Mouse (Mus musculus) stomach, embryonic 15.5 days (tissue): ENCODE measurements around the gene Fkbp5. TPM values are rescaled to one million over a fixed set of nuclear protein-coding genes. Genes with fewer than 3 reads are reported as not detected.
A peak's percentile ranks its signal among the peaks of the same experiment; 100 is the strongest.
"Not testable (repeated sequence)": the region's sequence is repeated elsewhere in the genome, so short reads cannot be mapped to it uniquely, and the experiment has no call there.

Source experiments
- ATAC-seq: fragments of 200-750 bp; cut with Nextera tagmentation; 2 replicates; pipeline ENCODE4 v1.8.0; 2017; ENCODE audit warnings: low read depth, moderate number of reproducible peaks, moderate TSS enrichment; ENCODE audit not compliant: insufficient read depth, low FRiP score
- H3K27ac ChIP-seq: fragments of 300-500 bp; sonication (generic); 2 replicates; pipeline ENCODE4 v1.5.1; 2015; ENCODE audit warnings: mild to moderate bottlenecking, inconsistent platforms
- H3K27me3 ChIP-seq: fragments of 300-500 bp; sonication (generic); replicated peaks from 2 replicates; pipeline ENCODE4 v1.6.1; 2015; ENCODE audit warnings: inconsistent platforms
- H3K36me3 ChIP-seq: fragments of 300-500 bp; sonication (generic); 2 replicates; pipeline ENCODE4 v1.6.1; 2015; ENCODE audit warnings: inconsistent platforms
- H3K4me1 ChIP-seq: fragments of 300-500 bp; sonication (generic); 2 replicates; pipeline ENCODE4 v1.6.1; 2015; ENCODE audit warnings: inconsistent platforms
- H3K4me2 ChIP-seq: fragments of 300-500 bp; sonication (generic); 2 replicates; pipeline ENCODE4 v1.6.1; 2015; ENCODE audit warnings: mild to moderate bottlenecking, inconsistent platforms
- H3K4me3 ChIP-seq: fragments of 300-500 bp; sonication (generic); replicated peaks from 2 replicates; pipeline ENCODE4 v1.5.1; 2015; ENCODE audit warnings: inconsistent platforms
- H3K9ac ChIP-seq: fragments of 300-500 bp; sonication (generic); 2 replicates; pipeline ENCODE4 v1.6.1; 2015; ENCODE audit warnings: inconsistent platforms
- H3K9me3 ChIP-seq: fragments of 300-500 bp; sonication (generic); 2 replicates; pipeline ENCODE4 v1.6.1; 2016; ENCODE audit warnings: inconsistent platforms
- WGBS: fragments of 180-500 bp; shearing (Covaris S2); methylation state at CpG from one replicate; pipeline ENCODE4 v1.1.7; 2015; 5-methylcytosine and 5-hydroxymethylcytosine counted together
- polyA plus RNA-seq: library from polyadenylated mRNA; unstranded; fragments of >200 nt; fragmentation: Nextera tagmentation; extraction: Ambion mirVana; gene quantifications from 2 replicates; pipeline ENCODE4 v1.2.1, GENCODE M21; 2015

The Fkbp5 gene
- polyA plus RNA-seq, 1 experiment from 2014 or later: 24.1 TPM

GRCm38 (mm10) chr17:28408251-28408918, 108.9 kb downstream of the Fkbp5 start:
- Histone ChIP-seq H3K27ac (no peak overlapping the region), H3K4me3 (no peak overlapping the region)
- no peak for ATAC-seq

GRCm38 (mm10) chr17:28407418-28408250, 109.7 kb downstream of the Fkbp5 start:
- peaks cover 8% of the 10 kb centered on the region; the same call in 1 of the 2 replicates for H3K36me3 ChIP-seq
- WGBS: 35% methylated on average over 15 of the region's 15 CpGs
- H3K4me3 ChIP-seq: no peak overlapping the region
- H3K4me1 ChIP-seq: 0 out of 2 replicates have a peak, but pooled peaks cover 5% of the 10 kb centered on the region
- H3K4me2 ChIP-seq: no peak overlapping the region
- peak; percentile 73; the same call in 1 of the 2 replicates for ATAC-seq
- no peaks in the 10 kb centered on the region for H3K27me3 ChIP-seq
- H3K9me3 ChIP-seq: no peaks in the 10 kb centered on the region
- H3K9ac ChIP-seq: no peak overlapping the region
- no peak overlapping the region for H3K27ac ChIP-seq

More at GRCm38 (mm10) chr17:28408251-28408918, 108.9 kb downstream of the Fkbp5 start:
- Histone ChIP-seq H3K36me3 (peaks cover 12% of the 10 kb centered on the region; the same call in 1 of the 2 replicates), H3K4me1 (0 out of 2 replicates have a peak, but pooled peaks cover 5% of the 10 kb centered on the region), H3K27me3 (no peaks in the 10 kb centered on the region), H3K9me3 (no peaks in the 10 kb centered on the region), H3K9ac (no peak overlapping the region), H3K4me2 (no peak overlapping the region)
- WGBS: 67% methylated on average over 5 of the region's 5 CpGs

GRCm38 (mm10) chr17:28406471-28406870, 110.9 kb downstream of the Fkbp5 start:
- H3K27me3 ChIP-seq: no peaks in the 10 kb centered on the region
- peaks cover 8% of the 10 kb centered on the region; the same call in 1 of the 2 replicates for H3K36me3 ChIP-seq
- no peak overlapping the region for H3K4me2 ChIP-seq
- H3K4me1 ChIP-seq: 0 out of 2 replicates have a peak, but pooled peaks cover 5% of the 10 kb centered on the region
- no peak overlapping the region for H3K9ac ChIP-seq
- no peak overlapping the region for H3K4me3 ChIP-seq
- no peaks in the 10 kb centered on the region for H3K9me3 ChIP-seq
- ATAC-seq: no peak
- 77% methylated on average over 7 of the region's 7 CpGs for WGBS
- no peak overlapping the region for H3K27ac ChIP-seq

GRCm38 (mm10) chr17:28404745-28405144, 112.6 kb downstream of the Fkbp5 start:
- H3K4me3 ChIP-seq, H3K9me3 ChIP-seq, H3K27ac ChIP-seq, ATAC-seq, H3K9ac ChIP-seq, H3K4me1 ChIP-seq, H3K4me2 ChIP-seq, H3K27me3 ChIP-seq: not testable (repeated sequence)
- peaks cover 15% of the 10 kb centered on the region; the same call in 1 of the 2 replicates for H3K36me3 ChIP-seq
- WGBS: 91% methylated on average over 2 of the region's 2 CpGs

- H3K9ac ChIP-seq: no peak overlapping the region
- WGBS: 93% methylated on average over 11 of the region's 11 CpGs
- peaks cover 15% of the 10 kb centered on the region; the same call in 1 of the 2 replicates for H3K36me3 ChIP-seq
- no peak overlapping the region for H3K4me3 ChIP-seq
- H3K9me3 ChIP-seq: no peaks in the 10 kb centered on the region
- H3K4me1 ChIP-seq: 0 out of 2 replicates have a peak, but pooled peaks cover 5% of the 10 kb centered on the region
- ATAC-seq: no peak
- no peak overlapping the region for H3K4me2 ChIP-seq
- no peaks in the 10 kb centered on the region for H3K27me3 ChIP-seq
- H3K27ac ChIP-seq: no peak overlapping the region
These were observed 113.0 kb downstream of the Fkbp5 start for GRCm38 (mm10) chr17:28404301-28404700.

- H3K36me3 ChIP-seq: no peaks in the 10 kb centered on the region
These were observed 122.3 kb downstream of the Fkbp5 start for GRCm38 (mm10) chr17:28394994-28395393.

GRCm38 (mm10) chr17:28394051-28394765, 123.1 kb downstream of the Fkbp5 start:
- H3K27me3 ChIP-seq: no peaks in the 10 kb centered on the region
- no peak overlapping the region for H3K4me3 ChIP-seq
- H3K4me2 ChIP-seq: no peak overlapping the region
- no peak overlapping the region; the same call in 1 of the 2 replicates for H3K27ac ChIP-seq
- H3K9ac ChIP-seq: no peak overlapping the region
- 58% methylated on average over 15 of the region's 15 CpGs for WGBS
- no peaks in the 10 kb centered on the region for H3K36me3 ChIP-seq
- no peak for ATAC-seq
- H3K4me1 ChIP-seq: 0 out of 2 replicates have a peak, but pooled peaks cover 3% of the 10 kb centered on the region
- H3K9me3 ChIP-seq: no peaks in the 10 kb centered on the region

More at GRCm38 (mm10) chr17:28394994-28395393, 122.3 kb downstream of the Fkbp5 start:
- Histone ChIP-seq H3K27me3 (no peaks in the 10 kb centered on the region), H3K4me3 (no peak overlapping the region), H3K9me3 (no peaks in the 10 kb centered on the region), H3K4me1 (0 out of 2 replicates have a peak, but pooled peaks cover 3% of the 10 kb centered on the region), H3K4me2 (no peak overlapping the region), H3K27ac (no peak overlapping the region), H3K9ac (no peak overlapping the region)
- 73% methylated on average over 7 of the region's 7 CpGs for WGBS
- no peak for ATAC-seq

- Histone ChIP-seq H3K27ac (no peak overlapping the region), H3K4me2 (peak overlapping the region; percentile 16; the same call in 1 of the 2 replicates), H3K4me1 (0 out of 2 replicates have a peak, but pooled peaks cover 3% of the 10 kb centered on the region), H3K4me3 (no peak overlapping the region), H3K9me3 (no peaks in the 10 kb centered on the region), H3K27me3 (0 out of 2 replicates have a peak, but pooled peaks cover under 1% of the 10 kb centered on the region), H3K36me3 (no peaks in the 10 kb centered on the region), H3K9ac (no peak overlapping the region)
- 12% methylated on average over 21 of the region's 25 CpGs for WGBS
- ATAC-seq: no peak; the same call in 1 of the 2 replicates
These were observed 125.5 kb downstream of the Fkbp5 start for GRCm38 (mm10) chr17:28391568-28392432.

- WGBS: 77% methylated on average over 3 of the region's 3 CpGs
These were observed 128.8 kb downstream of the Fkbp5 start for GRCm38 (mm10) chr17:28388534-28388933.

GRCm38 (mm10) chr17:28386150-28386905, 131.0 kb downstream of the Fkbp5 start:
- WGBS: 7% methylated on average over 23 of the region's 23 CpGs
- peak; percentile 18; the same call in 1 of the 2 replicates for ATAC-seq
- peak overlapping the region; percentile 39 for H3K4me2 ChIP-seq

More at GRCm38 (mm10) chr17:28388534-28388933, 128.8 kb downstream of the Fkbp5 start:
- Histone ChIP-seq H3K27me3 (0 out of 2 replicates have a peak, but pooled peaks cover 6% of the 10 kb centered on the region), H3K9me3 (no peaks in the 10 kb centered on the region), H3K36me3 (no peaks in the 10 kb centered on the region), H3K4me3 (no peak overlapping the region), H3K4me1 (0 out of 2 replicates have a peak, but pooled peaks cover 3% of the 10 kb centered on the region), H3K4me2 (no peak overlapping the region), H3K27ac (no peak overlapping the region), H3K9ac (no peak overlapping the region)
- no peak for ATAC-seq

More at GRCm38 (mm10) chr17:28386150-28386905, 131.0 kb downstream of the Fkbp5 start:
- Histone ChIP-seq H3K9me3 (no peaks in the 10 kb centered on the region), H3K4me3 (0 out of 2 replicates have a peak overlapping the region, but pooled peaks have one; percentile 11), H3K27me3 (0 out of 2 replicates have a peak, but pooled peaks cover 6% of the 10 kb centered on the region), H3K4me1 (no peaks in the 10 kb centered on the region), H3K36me3 (no peaks in the 10 kb centered on the region), H3K9ac (no peak overlapping the region), H3K27ac (no peak overlapping the region)
